Mouse (Mus musculus): ENCODE data around the gene Rapgef4. TPM values are rescaled to one million over a fixed set of nuclear protein-coding genes. Genes with fewer than 3 reads are reported as not detected.

The Rapgef4 gene
- polyA plus RNA-seq (2016; fragmentation: Nextera tagmentation; extraction: Ambion mirVana), result 2.9 and 3.3 TPM in 2 replicates

GRCm38 (mm10) chr2:71980771-71981342 lies at the start of gene Rapgef4:
Gene Rapgef4, plus strand, starts transcription at chr2:71981240.
- no peaks in the 10 kb centered on the region for H3K36me3 ChIP-seq
- H3K4me3 ChIP-seq, result peak within 1 kb of the TSS; percentile 70
- H3K4me1 ChIP-seq (replicated peaks), result peaks cover 18% of the 10 kb centered on the region
- 2% methylated on average over 52 of the region's 52 CpGs for WGBS
- DNase-seq (ENCODE audit: low spot score), result no peak
- H3K27me3 ChIP-seq (ENCODE audit: insufficient read depth, poor library complexity, severe bottlenecking), result peaks cover 44% of the 10 kb centered on the region
- peak within 1 kb of the TSS; percentile 72; the same call in 1 of the 2 replicates for H3K27ac ChIP-seq
- no peaks in the 10 kb centered on the region for H3K9me3 ChIP-seq

DNA sequence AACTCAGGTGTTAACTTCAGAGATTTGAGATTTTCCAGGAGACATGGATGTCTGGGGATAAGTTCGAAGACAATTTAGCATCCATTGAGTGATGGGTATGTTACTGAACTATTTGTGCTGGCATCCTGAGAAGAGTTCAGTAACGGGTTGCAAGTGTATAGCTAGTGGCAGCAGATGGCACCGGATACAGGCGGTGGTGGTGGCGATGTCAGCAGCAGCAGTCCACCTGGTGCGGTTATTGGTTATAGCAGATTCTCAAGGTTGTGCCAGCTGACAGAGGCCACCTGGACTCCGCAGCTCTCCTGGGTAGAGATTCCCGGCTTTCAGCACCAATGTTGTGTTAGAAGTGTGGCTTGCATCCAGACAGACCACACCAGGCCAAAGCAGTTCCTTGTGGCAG lies 47.0 kb upstream of the Rapgef4 start:
- WGBS, result 90% methylated on average over 8 of the region's 8 CpGs
- no peak overlapping the region for H3K4me3 ChIP-seq
- H3K36me3 ChIP-seq, result no peaks in the 10 kb centered on the region
- no peak for DNase-seq (ENCODE audit: low spot score)
- no peaks in the 10 kb centered on the region for H3K9me3 ChIP-seq
- peaks cover 6% of the 10 kb centered on the region; the same call in 1 of the 2 replicates for H3K4me1 ChIP-seq (replicated peaks)
- no peaks in the 10 kb centered on the region for H3K27me3 ChIP-seq (ENCODE audit: insufficient read depth, poor library complexity, severe bottlenecking)
- H3K27ac ChIP-seq, result no peak overlapping the region

DNA sequence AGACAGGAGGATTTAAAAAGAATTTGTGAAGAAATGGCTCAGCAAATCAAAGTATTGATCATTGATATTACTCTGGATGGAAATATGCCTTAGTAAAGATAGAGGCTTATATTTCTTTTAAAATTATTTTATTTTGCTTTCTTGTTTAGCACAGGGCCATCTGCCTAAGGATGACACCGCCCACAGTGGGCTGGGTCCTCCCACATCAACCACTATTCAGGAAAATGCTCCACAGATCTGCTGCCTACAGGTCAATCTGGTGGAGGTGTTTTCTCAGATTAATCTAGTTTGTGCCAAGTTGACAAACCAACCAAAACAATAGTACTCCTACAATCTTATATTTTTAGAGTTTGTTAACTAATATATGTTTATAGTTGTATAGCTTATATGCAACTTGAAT lies 44.3 kb upstream of the Rapgef4 start:
- Histone ChIP-seq H3K27me3 (ENCODE audit: insufficient read depth, poor library complexity, severe bottlenecking) (no peaks in the 10 kb centered on the region), H3K27ac (no peak overlapping the region), H3K4me3 (no peak overlapping the region), H3K36me3 (no peaks in the 10 kb centered on the region), H3K4me1 (replicated peaks) (peaks cover 6% of the 10 kb centered on the region; the same call in 1 of the 2 replicates), H3K9me3 (peaks cover 1% of the 10 kb centered on the region; the same call in 1 of the 2 replicates)
- DNase-seq (ENCODE audit: low spot score), result no peak
- 86% methylated on average over 1 of the region's 1 CpGs for WGBS

DNA sequence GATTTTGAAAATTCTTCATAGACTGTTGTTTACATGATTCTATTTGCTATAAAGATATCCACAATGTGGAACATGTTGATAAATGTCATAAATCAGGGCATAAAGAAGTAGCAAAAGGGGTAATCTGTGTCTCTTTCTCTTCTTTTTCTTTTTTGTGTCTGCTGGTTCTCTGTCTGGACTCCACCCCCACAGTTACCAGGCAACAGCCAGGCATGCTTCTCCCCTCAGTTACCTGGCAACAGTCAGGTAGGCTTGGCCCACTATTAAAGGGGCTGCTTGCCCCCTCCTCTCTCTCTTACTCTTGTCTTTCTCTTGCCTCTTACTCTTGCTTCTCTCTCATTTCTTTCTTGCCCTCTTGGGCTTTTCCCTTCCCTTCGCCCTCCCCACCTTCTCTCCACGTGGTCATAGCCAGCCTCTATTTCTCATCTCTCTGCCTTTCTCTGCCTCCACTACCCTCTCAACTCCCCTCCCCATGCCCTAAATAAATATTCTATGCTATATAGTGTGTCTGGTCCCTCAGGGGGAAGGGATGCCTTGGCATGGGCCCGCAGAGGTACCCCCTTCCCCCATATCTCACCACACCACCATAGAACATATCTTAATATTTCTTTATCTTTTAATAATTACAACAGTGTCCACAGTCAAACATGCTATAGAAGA lies 43.3 kb upstream of the Rapgef4 start:
- Histone ChIP-seq H3K27ac (no peak overlapping the region), H3K4me1 (replicated peaks) (peaks cover 6% of the 10 kb centered on the region; the same call in 1 of the 2 replicates), H3K27me3 (ENCODE audit: insufficient read depth, poor library complexity, severe bottlenecking) (no peaks in the 10 kb centered on the region), H3K36me3 (no peaks in the 10 kb centered on the region), H3K4me3 (no peak overlapping the region), H3K9me3 (peaks cover 4% of the 10 kb centered on the region; the same call in 1 of the 2 replicates)
- 83% methylated on average over 3 of the region's 3 CpGs for WGBS
- peak; percentile 15 for DNase-seq (ENCODE audit: low spot score)

DNA sequence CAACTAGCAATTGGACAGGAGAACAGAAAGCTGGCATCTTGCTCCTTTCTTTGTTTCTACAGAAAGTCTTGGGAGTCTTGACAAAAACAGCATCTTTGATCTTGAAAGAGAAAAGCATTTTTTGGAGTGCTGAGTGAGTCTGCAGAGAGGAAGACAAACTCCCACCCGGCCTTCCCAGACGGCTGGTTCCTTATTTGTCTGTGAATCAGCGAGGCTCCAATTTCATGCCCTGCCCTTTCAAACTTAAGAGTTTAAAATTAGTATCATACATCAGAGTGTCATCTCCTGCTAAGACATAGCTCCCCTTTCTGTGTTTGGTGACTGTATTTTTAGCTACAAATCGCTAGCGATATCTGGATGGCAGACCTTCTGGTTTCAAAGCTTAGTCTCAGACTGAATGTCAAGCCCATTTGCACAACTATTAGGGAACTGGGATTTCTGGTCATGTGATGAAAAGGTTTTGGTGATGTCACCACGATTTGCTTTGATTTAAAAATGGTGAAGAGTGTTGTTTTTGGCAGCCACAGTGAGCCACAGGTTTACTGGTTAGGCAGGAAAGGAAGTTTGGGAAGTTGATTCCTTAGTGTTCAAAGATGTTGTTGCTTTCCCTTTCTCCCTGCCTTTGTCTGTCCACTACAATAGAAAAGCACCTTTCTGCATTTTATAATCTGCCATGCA lies 42.2 kb upstream of the Rapgef4 start:
- Histone ChIP-seq H3K27ac (no peak overlapping the region), H3K4me3 (no peak overlapping the region), H3K27me3 (ENCODE audit: insufficient read depth, poor library complexity, severe bottlenecking) (no peaks in the 10 kb centered on the region), H3K9me3 (peaks cover 4% of the 10 kb centered on the region; the same call in 1 of the 2 replicates), H3K4me1 (replicated peaks) (peaks cover 6% of the 10 kb centered on the region; the same call in 1 of the 2 replicates), H3K36me3 (no peaks in the 10 kb centered on the region)
- 69% methylated on average over 6 of the region's 6 CpGs for WGBS
- no peak for DNase-seq (ENCODE audit: low spot score)

DNA sequence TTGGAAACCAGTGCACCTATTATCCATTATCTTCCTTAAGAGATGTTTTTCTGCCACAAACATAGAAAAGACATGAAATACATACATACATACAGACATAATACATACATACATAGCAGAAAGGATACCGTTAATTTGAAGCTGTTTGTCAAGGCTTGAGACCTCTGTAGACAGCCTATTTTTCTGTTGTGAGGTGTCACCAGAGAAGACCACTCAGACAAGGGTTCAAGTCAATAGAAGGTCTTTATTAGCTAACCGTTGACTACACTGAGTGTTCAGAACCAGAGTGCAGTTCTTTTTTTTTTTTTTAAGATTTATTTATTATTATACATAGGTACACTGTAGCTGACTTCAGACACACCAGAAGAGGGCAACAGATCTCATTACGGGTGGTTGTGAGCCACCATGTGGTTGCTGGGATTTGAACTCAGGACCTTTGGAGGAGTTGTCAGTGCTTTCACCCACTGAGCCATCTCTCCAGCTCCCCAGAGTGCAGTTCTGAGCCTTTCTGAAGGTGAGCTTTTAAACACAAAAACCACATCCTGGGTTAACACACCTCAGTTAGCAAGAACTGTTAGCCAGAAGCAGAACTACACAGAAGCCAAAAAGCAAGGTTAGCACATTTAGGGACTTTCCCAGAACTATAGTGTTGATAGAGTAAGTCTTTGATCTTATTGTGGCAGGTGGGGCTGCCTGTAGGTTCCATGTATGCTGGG lies 39.9 kb upstream of the Rapgef4 start:
- WGBS, result 93% methylated on average over 3 of the region's 3 CpGs
- no peak for DNase-seq (ENCODE audit: low spot score)
- no peak overlapping the region for H3K27ac ChIP-seq
- no peaks in the 10 kb centered on the region for H3K36me3 ChIP-seq
- peaks cover 6% of the 10 kb centered on the region; the same call in 1 of the 2 replicates for H3K4me1 ChIP-seq (replicated peaks)
- no peak overlapping the region for H3K4me3 ChIP-seq
- peaks cover 4% of the 10 kb centered on the region; the same call in 1 of the 2 replicates for H3K9me3 ChIP-seq
- no peaks in the 10 kb centered on the region for H3K27me3 ChIP-seq (ENCODE audit: insufficient read depth, poor library complexity, severe bottlenecking)

- WGBS, result 91% methylated on average over 5 of the region's 5 CpGs
Observed at GRCm38 (mm10) chr2:71941721-71942087, 39.3 kb upstream of the Rapgef4 start.

GRCm38 (mm10) chr2:71951212-71951611 lies 29.8 kb upstream of the Rapgef4 start:
- DNase-seq (ENCODE audit: low spot score), result no peak
- WGBS, result 93% methylated on average over 4 of the region's 4 CpGs
- no peaks in the 10 kb centered on the region for H3K36me3 ChIP-seq
- no peaks in the 10 kb centered on the region for H3K4me1 ChIP-seq (replicated peaks)
- peaks cover 4% of the 10 kb centered on the region; the same call in 1 of the 2 replicates for H3K9me3 ChIP-seq
- no peak overlapping the region for H3K4me3 ChIP-seq
- H3K27me3 ChIP-seq (ENCODE audit: insufficient read depth, poor library complexity, severe bottlenecking), result no peaks in the 10 kb centered on the region
- no peak overlapping the region for H3K27ac ChIP-seq

More at GRCm38 (mm10) chr2:71941721-71942087, 39.3 kb upstream of the Rapgef4 start:
- Histone ChIP-seq H3K4me1 (replicated peaks) (peaks cover 6% of the 10 kb centered on the region; the same call in 1 of the 2 replicates), H3K36me3 (no peaks in the 10 kb centered on the region), H3K9me3 (peaks cover 4% of the 10 kb centered on the region; the same call in 1 of the 2 replicates), H3K4me3 (no peak overlapping the region), H3K27me3 (ENCODE audit: insufficient read depth, poor library complexity, severe bottlenecking) (no peaks in the 10 kb centered on the region), H3K27ac (no peak overlapping the region)
- DNase-seq (ENCODE audit: low spot score), result no peak

DNA sequence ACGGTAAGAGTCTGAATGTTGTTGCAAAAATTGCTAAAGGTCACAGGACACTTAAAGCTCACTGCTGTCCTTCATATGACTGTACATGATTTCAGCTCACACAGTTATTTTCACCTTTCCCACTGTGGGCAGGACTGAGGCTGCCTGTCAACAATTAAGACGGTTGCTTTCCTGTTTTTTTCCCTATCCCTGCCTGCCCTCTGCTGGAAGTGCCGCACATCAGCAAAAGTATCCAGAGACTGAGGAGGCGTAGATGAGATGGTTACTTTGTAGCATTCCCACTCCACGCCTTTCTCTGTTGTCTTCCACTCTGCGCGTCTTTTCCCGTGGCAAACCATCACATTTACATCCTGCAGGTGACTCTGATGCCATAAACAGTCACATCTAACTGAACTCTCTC lies 25.4 kb upstream of the Rapgef4 start:
- no peak overlapping the region for H3K4me3 ChIP-seq
- no peaks in the 10 kb centered on the region for H3K36me3 ChIP-seq
- WGBS, result 28% methylated on average over 8 of the region's 8 CpGs
- DNase-seq (ENCODE audit: low spot score), result peak; percentile 33
- H3K27me3 ChIP-seq (ENCODE audit: insufficient read depth, poor library complexity, severe bottlenecking), result no peaks in the 10 kb centered on the region
- H3K9me3 ChIP-seq, result no peaks in the 10 kb centered on the region
- no peaks in the 10 kb centered on the region for H3K4me1 ChIP-seq (replicated peaks)
- no peak overlapping the region for H3K27ac ChIP-seq

- H3K36me3 ChIP-seq, result no peaks in the 10 kb centered on the region
- no peak overlapping the region for H3K27ac ChIP-seq
- 65% methylated on average over 5 of the region's 5 CpGs for WGBS
- no peak overlapping the region for H3K4me3 ChIP-seq
- no peaks in the 10 kb centered on the region for H3K9me3 ChIP-seq
- no peaks in the 10 kb centered on the region for H3K4me1 ChIP-seq (replicated peaks)
- DNase-seq (ENCODE audit: low spot score), result no peak
- no peaks in the 10 kb centered on the region for H3K27me3 ChIP-seq (ENCODE audit: insufficient read depth, poor library complexity, severe bottlenecking)
Observed at GRCm38 (mm10) chr2:71956463-71956862, 24.6 kb upstream of the Rapgef4 start.

- H3K27me3 ChIP-seq (ENCODE audit: insufficient read depth, poor library complexity, severe bottlenecking), result no peaks in the 10 kb centered on the region
- H3K9me3 ChIP-seq, result no peaks in the 10 kb centered on the region
- H3K36me3 ChIP-seq, result no peaks in the 10 kb centered on the region
- DNase-seq (ENCODE audit: low spot score), result no peak
- WGBS, result 84% methylated on average over 1 of the region's 1 CpGs
- no peak overlapping the region for H3K4me3 ChIP-seq
- no peak overlapping the region for H3K27ac ChIP-seq
- no peaks in the 10 kb centered on the region for H3K4me1 ChIP-seq (replicated peaks)
Observed at GRCm38 (mm10) chr2:71957951-71958350, 23.1 kb upstream of the Rapgef4 start.

- H3K9me3 ChIP-seq, result no peaks in the 10 kb centered on the region
- no peak overlapping the region for H3K4me3 ChIP-seq
- H3K27me3 ChIP-seq (ENCODE audit: insufficient read depth, poor library complexity, severe bottlenecking), result no peaks in the 10 kb centered on the region
- H3K36me3 ChIP-seq, result no peaks in the 10 kb centered on the region
- 91% methylated on average over 3 of the region's 3 CpGs for WGBS
- no peak for DNase-seq (ENCODE audit: low spot score)
- no peak overlapping the region for H3K27ac ChIP-seq
- no peaks in the 10 kb centered on the region for H3K4me1 ChIP-seq (replicated peaks)
Observed at GRCm38 (mm10) chr2:71958393-71958792, 22.6 kb upstream of the Rapgef4 start.
